12 mouse cellular contexts compared by ENCODE assay signal in the genomic region with DNA sequence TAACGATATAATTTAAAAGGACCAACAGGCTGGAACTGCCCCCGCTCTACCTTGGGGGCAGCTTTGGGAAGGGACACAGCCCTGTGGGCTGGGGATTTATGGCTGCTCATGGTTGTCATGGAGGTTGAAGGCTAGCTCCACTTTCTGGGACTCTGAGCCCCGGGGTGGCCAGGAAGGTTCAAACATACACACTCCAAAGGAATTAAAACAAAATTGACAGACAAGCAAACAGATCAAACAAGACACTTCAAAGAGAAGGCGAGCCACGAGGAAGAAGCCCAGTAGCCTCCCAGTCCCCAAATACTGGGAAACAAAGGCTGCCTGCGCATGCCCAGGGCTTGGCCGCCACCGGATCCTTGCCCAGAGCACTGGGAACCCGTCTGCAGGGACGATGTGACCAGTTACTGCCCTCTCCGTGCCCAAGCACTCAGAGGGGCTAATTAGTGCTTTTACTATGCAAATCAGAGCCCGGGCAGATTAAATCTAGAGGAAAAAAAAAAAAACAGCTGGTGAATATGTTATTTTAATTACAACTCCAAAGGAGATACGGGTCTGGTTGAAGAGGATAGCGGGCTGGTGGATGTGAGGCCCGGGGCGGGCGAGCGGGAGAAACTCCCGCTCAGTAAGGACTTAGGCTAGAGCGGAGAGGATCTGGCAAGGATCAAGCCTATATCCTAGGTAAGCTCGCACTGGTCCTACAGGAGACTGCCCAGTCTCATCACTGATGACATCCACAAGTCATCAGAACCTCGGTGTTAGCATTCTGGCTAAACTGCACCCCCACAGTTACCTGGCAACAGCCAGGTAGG.
DNase-seq lines count a peak whose midpoint lies in the region; ATAC-seq and TF ChIP-seq lines count a peak whose summit lies in the region.
"Had no signal": no experiment of that assay in that cellular context is flagged by ENCODE, and none has a peak within 500 bp of the region (broad histone marks: within the 10 kb centered on the region; RNA-seq: fewer than 3 reads in every experiment).

No protein-coding gene starts in this region.

- peaks cover 3% of the 10 kb centered on the region; the same call in 1 of the 2 replicates for H3K27me3 ChIP-seq in hindbrain, embryonic 13.5 days
- peaks cover 3% of the 10 kb centered on the region; the same call in 1 of the 2 replicates for H3K27me3 ChIP-seq in hindbrain, postnatal 0 days (ENCODE audit: insufficient read depth, low read length)
- H3K27me3 ChIP-seq in forebrain, embryonic 16.5 days (replicated peaks; ENCODE audit: control insufficient read depth, insufficient read depth, low read length), result no peaks in the 10 kb centered on the region
- H3K27me3 ChIP-seq in neural tube, embryonic 15.5 days (replicated peaks), result no peaks in the 10 kb centered on the region

- no peak overlapping the region for H3K4me3 ChIP-seq in hindbrain, embryonic 13.5 days
- no peak overlapping the region for H3K4me3 ChIP-seq in hindbrain, postnatal 0 days (ENCODE audit: low read length)
- no peak overlapping the region; the same call in 1 of the 2 replicates for H3K4me3 ChIP-seq in forebrain, embryonic 16.5 days (replicated peaks; ENCODE audit: low read length)
- H3K4me3 ChIP-seq in neural tube, embryonic 15.5 days (replicated peaks), result no peak overlapping the region
- no peak overlapping the region for H3K4me3 ChIP-seq in gastrocnemius, adult 2 months

- H3K9ac ChIP-seq in hindbrain, embryonic 13.5 days, result no peak overlapping the region
- no peak overlapping the region for H3K9ac ChIP-seq in hindbrain, postnatal 0 days (replicated peaks; ENCODE audit: low read length)
- H3K9ac ChIP-seq in forebrain, embryonic 16.5 days (replicated peaks; ENCODE audit: low read depth, low read length), result peak overlapping the region; percentile 18; the same call in 1 of the 2 replicates
- no peak overlapping the region for H3K9ac ChIP-seq in neural tube, embryonic 15.5 days (replicated peaks)

- no peak for ATAC-seq in hindbrain, embryonic 13.5 days (ENCODE audit: low FRiP score)
- no peak for ATAC-seq in hindbrain, postnatal 0 days
- peak; percentile 88 for ATAC-seq in forebrain, embryonic 16.5 days
- ATAC-seq in neural tube, embryonic 15.5 days (ENCODE audit: low FRiP score), result peak; percentile 47; the same call in 1 of the 2 replicates
- ATAC-seq: lung, postnatal 0 days had no signal

- DNase-seq in hindbrain, postnatal 0 days (ENCODE audit: low spot score), result no peak
- DNase-seq in kidney, postnatal 14 days, result peak; percentile 21
- no peak for DNase-seq in layer of hippocampus, adult 9-10 months (ENCODE audit: low spot score)
- no peak for DNase-seq in gastrocnemius, adult 2 months
- DNase-seq in cerebellum, postnatal 4 days (ENCODE audit: low spot score in 2 of 2), result no peak
- DNase-seq: cerebellum, postnatal 14 days; liver had no signal

- intact Hi-C loops in gastrocnemius, adult 2 months (cut with DNase I), result no loop called here

- peaks cover 15% of the 10 kb centered on the region for H3K4me1 ChIP-seq in hindbrain, embryonic 13.5 days (replicated peaks)
- no peaks in the 10 kb centered on the region for H3K4me1 ChIP-seq in hindbrain, postnatal 0 days (ENCODE audit: insufficient read depth, low read length)
- peaks cover 12% of the 10 kb centered on the region for H3K4me1 ChIP-seq in forebrain, embryonic 16.5 days (replicated peaks; ENCODE audit: control insufficient read depth, insufficient read depth, low read length)
- peaks cover 11% of the 10 kb centered on the region for H3K4me1 ChIP-seq in neural tube, embryonic 15.5 days

- peak overlapping the region; percentile 40 for H3K27ac ChIP-seq in hindbrain, embryonic 13.5 days
- no peak overlapping the region for H3K27ac ChIP-seq in hindbrain, postnatal 0 days
- H3K27ac ChIP-seq in forebrain, embryonic 16.5 days (ENCODE audit: low read length), result peak overlapping the region; percentile 20
- H3K27ac ChIP-seq in neural tube, embryonic 15.5 days (replicated peaks), result no peak overlapping the region
- no peak overlapping the region for H3K27ac ChIP-seq in gastrocnemius, adult 2 months

- H3K36me3 ChIP-seq in hindbrain, embryonic 13.5 days, result no peaks in the 10 kb centered on the region
- H3K36me3 ChIP-seq in hindbrain, postnatal 0 days (ENCODE audit: insufficient read depth, low read length), result no peaks in the 10 kb centered on the region
- H3K36me3 ChIP-seq in forebrain, embryonic 16.5 days (ENCODE audit: control insufficient read depth, insufficient read depth), result no peaks in the 10 kb centered on the region
- H3K36me3 ChIP-seq in neural tube, embryonic 15.5 days, result no peaks in the 10 kb centered on the region
- H3K36me3 ChIP-seq: G1E had no signal

- 0 out of 2 replicates have a peak overlapping the region, but pooled peaks have one; percentile 5 for H3K4me2 ChIP-seq in hindbrain, embryonic 13.5 days
- no peak overlapping the region for H3K4me2 ChIP-seq in hindbrain, postnatal 0 days (ENCODE audit: low read depth, low read length)
- H3K4me2 ChIP-seq in forebrain, embryonic 16.5 days (ENCODE audit: low read length), result peak overlapping the region; percentile 26
- H3K4me2 ChIP-seq in neural tube, embryonic 15.5 days, result peak overlapping the region; percentile 24

- TF ChIP-seq CTCF in hindbrain, postnatal 0 days (IDR thresholded peaks at IDR 0.05; ENCODE audit: low read depth), result no peak
- no peak for TF ChIP-seq CTCF in gastrocnemius, adult 2 months (IDR thresholded peaks at IDR 0.05)

- H3K9me3 ChIP-seq in hindbrain, embryonic 13.5 days, result 0 out of 2 replicates have a peak, but pooled peaks cover 3% of the 10 kb centered on the region
- H3K9me3 ChIP-seq in hindbrain, postnatal 0 days (ENCODE audit: low read length), result peaks cover 2% of the 10 kb centered on the region; the same call in 1 of the 2 replicates
- no peaks in the 10 kb centered on the region; the same call in 1 of the 2 replicates for H3K9me3 ChIP-seq in forebrain, embryonic 16.5 days (ENCODE audit: control insufficient read depth, low read length)
- H3K9me3 ChIP-seq in neural tube, embryonic 15.5 days (replicated peaks), result no peaks in the 10 kb centered on the region; the same call in 1 of the 2 replicates

- WGBS in hindbrain, embryonic 13.5 days, result 33% methylated on average over 22 of the region's 22 CpGs
- WGBS in hindbrain, postnatal 0 days, result 36% methylated on average over 22 of the region's 22 CpGs
- WGBS in forebrain, embryonic 16.5 days, result 11% methylated on average over 22 of the region's 22 CpGs
- WGBS in neural tube, embryonic 15.5 days, result 16% methylated on average over 22 of the region's 22 CpGs

Comparison
In these comparisons a context has a peak if more than half of its experiments do, and no peak if none do; other contexts are left out.
1. H3K27ac ChIP-seq: peak in hindbrain, embryonic 13.5 days (single experiment) and forebrain, embryonic 16.5 days (single experiment); none in hindbrain, postnatal 0 days (single experiment), neural tube, embryonic 15.5 days (single experiment) and gastrocnemius, adult 2 months (single experiment).
2. ATAC-seq: peak in forebrain, embryonic 16.5 days (single experiment) and neural tube, embryonic 15.5 days (single experiment); none in hindbrain, embryonic 13.5 days (single experiment) and hindbrain, postnatal 0 days (single experiment).